Mouse (Mus musculus) MEL (cell line): ENCODE data around the gene Exosc6. TPM values are rescaled to one million over a fixed set of nuclear protein-coding genes. Genes with fewer than 3 reads are reported as not detected.

Source experiments
- DNase-seq: peaks from one replicate; pipeline ENCODE4 v3.0.0; 2011; ENCODE audit warnings: low read depth, low spot score
- H3K27ac ChIP-seq: 2 replicates; pipeline ENCODE4 v1.5.1; 2012; ENCODE audit warnings: low read depth, mild to moderate bottlenecking, control low read depth, low read length, moderate library complexity; ENCODE audit not compliant: control insufficient read depth
- H3K27me3 ChIP-seq, 2 experiments: fragments of 150-350 bp in 1 of 2; sonication (generic) in 1 of 2; 2 replicates each; pipeline ENCODE4 v1.6.1; 2012; ENCODE audit warnings: low read length in 2 of 2, mild to moderate bottlenecking in 2 of 2, improper control_type of control experiment in 1 of 2, moderate library complexity in 1 of 2; ENCODE audit not compliant: insufficient read depth in 2 of 2, control insufficient read depth in 1 of 2
- H3K36me3 ChIP-seq, 2 experiments: 2 replicates each; pipeline ENCODE4 v1.6.1; 2012 to 2014; ENCODE audit warnings: low read length in 2 of 2, improper control_type of control experiment in 1 of 2, inconsistent platforms in 1 of 2, mild to moderate bottlenecking in 1 of 2; ENCODE audit not compliant: insufficient read depth in 2 of 2, control insufficient read depth in 1 of 2
- H3K4me1 ChIP-seq, 2 experiments: fragments of 150-350 bp in 1 of 2; sonication (generic) in 1 of 2; 2 replicates each; pipeline ENCODE4 v1.6.1; 2012; ENCODE audit warnings: low read length in 2 of 2, improper control_type of control experiment in 1 of 2, mild to moderate bottlenecking in 1 of 2; ENCODE audit not compliant: insufficient read depth in 2 of 2, control insufficient read depth in 1 of 2
- H3K4me3 ChIP-seq, 2 experiments: fragments of 150-350 bp in 1 of 2; sonication (generic) in 1 of 2; 2 replicates each; pipeline ENCODE4 v1.5.1; 2012; ENCODE audit warnings: low read depth in 2 of 2, low read length in 2 of 2, mild to moderate bottlenecking in 2 of 2, moderate library complexity in 2 of 2, control low read depth in 1 of 2, improper control_type of control experiment in 1 of 2; ENCODE audit not compliant: control insufficient read depth in 1 of 2, insufficient read depth in 1 of 2
- H3K79me2 ChIP-seq: 2 replicates; pipeline ENCODE4 v1.6.1; 2012; ENCODE audit warnings: mild to moderate bottlenecking, low read length, moderate library complexity; ENCODE audit not compliant: control insufficient read depth, poor library complexity, insufficient read depth
- H3K9ac ChIP-seq: 2 replicates; pipeline ENCODE4 v1.6.1; 2012; ENCODE audit warnings: low read depth, mild to moderate bottlenecking, control low read depth, low read length, moderate library complexity; ENCODE audit not compliant: control insufficient read depth, poor library complexity, severe bottlenecking
- H3K9me3 ChIP-seq: fragments of 150-350 bp; sonication (generic); replicated peaks from 2 replicates; pipeline ENCODE4 v1.6.1; 2012; ENCODE audit warnings: mild to moderate bottlenecking, low read length, improper control_type of control experiment, moderate library complexity; ENCODE audit not compliant: insufficient read depth
- BHLHE40 ChIP-seq: IDR thresholded peaks from 2 replicates; pipeline ENCODE4 v1.6.1; 2012; ENCODE audit warnings: low read depth, mild to moderate bottlenecking, inconsistent platforms, low read length, improper control_type of control experiment, borderline replicate concordance
- CHD2 ChIP-seq: IDR thresholded peaks from 2 replicates; pipeline ENCODE4 v1.6.1; 2011; ENCODE audit warnings: low read length, improper control_type of control experiment
- E2F4 ChIP-seq: IDR thresholded peaks from 2 replicates; pipeline ENCODE4 v1.6.1; 2011; ENCODE audit warnings: low read depth, low read length, improper control_type of control experiment, borderline replicate concordance
- ELF1 ChIP-seq: IDR thresholded peaks from 2 replicates; pipeline ENCODE4 v1.6.1; 2014; ENCODE audit warnings: low read depth, mild to moderate bottlenecking, inconsistent platforms, low read length, improper control_type of control experiment, moderate library complexity
- ETS1 ChIP-seq: IDR thresholded peaks from 2 replicates; pipeline ENCODE4 v1.6.1; 2012; ENCODE audit warnings: low read depth, mild to moderate bottlenecking, inconsistent platforms, low read length, improper control_type of control experiment, moderate library complexity
- GABPA ChIP-seq: IDR thresholded peaks from 2 replicates; pipeline ENCODE4 v1.6.1; 2012; ENCODE audit warnings: low read depth, mild to moderate bottlenecking, inconsistent platforms, low read length, improper control_type of control experiment, moderate library complexity
- GATA1 ChIP-seq: IDR thresholded peaks from 2 replicates; pipeline ENCODE4 v1.6.1; 2011; ENCODE audit warnings: low read depth, low read length, improper control_type of control experiment
- KAT2A ChIP-seq: conservative IDR thresholded peaks from 2 replicates; pipeline ENCODE4 v1.6.1; 2012; ENCODE audit warnings: low read depth, low read length, improper control_type of control experiment, inconsistent platforms
- MAFK ChIP-seq: IDR thresholded peaks from 2 replicates; pipeline ENCODE4 v1.6.1; 2011; ENCODE audit warnings: low read depth, mild to moderate bottlenecking, low read length, improper control_type of control experiment, borderline replicate concordance
- MAZ ChIP-seq: IDR thresholded peaks from 2 replicates; pipeline ENCODE4 v1.6.1; 2012; ENCODE audit warnings: low read depth, mild to moderate bottlenecking, inconsistent platforms, low read length, improper control_type of control experiment
- POLR2A ChIP-seq, 2 experiments: IDR thresholded peaks; 2 replicates each; pipeline ENCODE4 v1.6.1; 2011 to 2012; ENCODE audit warnings: low read length in 2 of 2, mild to moderate bottlenecking in 2 of 2, control low read depth in 1 of 2, improper control_type of control experiment in 1 of 2, low read depth in 1 of 2, moderate library complexity in 1 of 2; ENCODE audit not compliant: control insufficient read depth in 1 of 2, insufficient read depth in 1 of 2, poor library complexity in 1 of 2
- POLR2AphosphoS5 ChIP-seq: IDR thresholded peaks from 2 replicates; pipeline ENCODE4 v1.6.1; 2012; ENCODE audit warnings: low read depth, borderline replicate concordance, mild to moderate bottlenecking, inconsistent platforms, low read length, moderate library complexity, mixed read lengths
- RCOR1 ChIP-seq: IDR thresholded peaks from 2 replicates; pipeline ENCODE4 v1.6.1; 2012; ENCODE audit warnings: low read depth, mild to moderate bottlenecking, inconsistent platforms, low read length, improper control_type of control experiment
- SIN3A ChIP-seq: IDR thresholded peaks from 2 replicates; pipeline ENCODE4 v1.6.1; 2012; ENCODE audit warnings: low read length, improper control_type of control experiment, inconsistent platforms
- TAL1 ChIP-seq: IDR thresholded peaks from 2 replicates; pipeline ENCODE4 v1.6.1; 2012; ENCODE audit warnings: mild to moderate bottlenecking, inconsistent platforms, low read length, moderate library complexity, mixed read lengths
- TBP ChIP-seq: IDR thresholded peaks from 2 replicates; pipeline ENCODE4 v1.8.0; 2011; ENCODE audit warnings: low read depth, low read length, improper control_type of control experiment
- USF2 ChIP-seq, 2 experiments: IDR thresholded peaks; 2 replicates each; pipeline ENCODE4 v1.6.1; 2011 to 2012; ENCODE audit warnings: improper control_type of control experiment in 2 of 2, low read length in 2 of 2, borderline replicate concordance in 1 of 2, inconsistent platforms in 1 of 2, low read depth in 1 of 2, mild to moderate bottlenecking in 1 of 2; ENCODE audit not compliant: insufficient read depth in 1 of 2
- ZKSCAN1 ChIP-seq: IDR thresholded peaks from 2 replicates; pipeline ENCODE4 v1.6.1; 2012; ENCODE audit warnings: low read depth, mild to moderate bottlenecking, inconsistent platforms, low read length, improper control_type of control experiment, moderate library complexity
- ZNF384 ChIP-seq: IDR thresholded peaks from 2 replicates; pipeline ENCODE4 v1.6.1; 2012; ENCODE audit warnings: low read depth, mild to moderate bottlenecking, inconsistent platforms, low read length, improper control_type of control experiment
- polyA plus RNA-seq, 2 experiments: library from polyadenylated mRNA; stranded (reverse) in 1 of 2; unstranded in 1 of 2; fragments of >175 nt in 1 of 2; fragments of >200 nt in 1 of 2; gene quantifications; 2 replicates each; pipeline versions ENCODE4 v1.2.1 to v1.2.4; 2012; ENCODE audit warnings: low replicate concordance in 2 of 2, low read depth in 1 of 2; ENCODE audit not compliant: insufficient read length in 2 of 2, insufficient read depth in 1 of 2, missing spikeins in 1 of 2
- total RNA-seq: library from RNA; depleted of rRNA; stranded (reverse); fragments of 300-350 nt; gene quantifications from 2 replicates; pipeline ENCODE4 v1.2.3, GENCODE M21; 2012

Exosc6 gene
- total and polyA plus RNA-seq, 3 experiments: 8.0 to 26.4 TPM; not detected in 1

- H3K4me1 ChIP-seq: peaks cover 4 to 35% of the 10 kb centered on the region in 2 experiments
- H3K9ac ChIP-seq: peak overlapping the region; percentile 63
- H3K79me2 ChIP-seq: peaks cover 15% of the 10 kb centered on the region
- H3K27ac ChIP-seq: no peak overlapping the region
- no peak for DNase-seq
- H3K36me3 ChIP-seq: peaks cover 0 to 26% of the 10 kb centered on the region in 2 experiments; a peak in 2 of 4 replicates
- TF ChIP-seq ETS1: no peak
- TF ChIP-seq MAZ: 0 out of 2 replicates have a peak, but pooled peaks have one; percentile 23
- TF ChIP-seq, all 39 proteins: peak for 1
- Histone ChIP-seq H3K4me3 (peak overlapping the region; percentile 55 to 85), H3K27me3 (no peaks in the 10 kb centered on the region), H3K9me3 (no peaks in the 10 kb centered on the region)
Observed at GRCm38 (mm10) chr8:111061688-111062071, 5.5 kb downstream of the Exosc6 start.

- Histone ChIP-seq H3K9me3 (no peaks in the 10 kb centered on the region), H3K4me1 (peaks cover 4 to 35% of the 10 kb centered on the region in 2 experiments), H3K27ac (no peak overlapping the region), H3K36me3 (peaks cover 0 to 26% of the 10 kb centered on the region in 2 experiments; a peak in 2 of 4 replicates), H3K27me3 (no peaks in the 10 kb centered on the region), H3K79me2 (peaks cover 10% of the 10 kb centered on the region), H3K9ac (peak overlapping the region; percentile 63), H3K4me3 (peak overlapping the region; percentile 55 to 85)
- peak; percentile 85 for DNase-seq
- peak; percentile 100 for TF ChIP-seq TBP
- TF ChIP-seq CHD2: no peak
- TF ChIP-seq SIN3A: peak; percentile 66
- no peak for TF ChIP-seq ZKSCAN1
- TF ChIP-seq KAT2A: peak; percentile 61; the same call in 1 of the 2 replicates
- peak; percentile 68; the same call in 1 of the 2 replicates for TF ChIP-seq E2F4
- peak; percentile 84 for TF ChIP-seq ELF1
- TF ChIP-seq MAFK: peak; percentile 99
Observed at GRCm38 (mm10) chr8:111062072-111062757, 6.1 kb downstream of the Exosc6 start.

- DNase-seq: peak; percentile 52
- Histone ChIP-seq H3K9me3 (no peaks in the 10 kb centered on the region), H3K4me1 (peaks cover 7 to 33% of the 10 kb centered on the region in 2 experiments), H3K27ac (no peak overlapping the region), H3K9ac (peak overlapping the region; percentile 15; the same call in 1 of the 2 replicates), H3K79me2 (peaks cover 3% of the 10 kb centered on the region), H3K27me3 (no peaks in the 10 kb centered on the region), H3K4me3 (peak overlapping the region; percentile 2 to 4; a peak in 3 of 4 replicates), H3K36me3 (peaks cover 0 to 20% of the 10 kb centered on the region in 2 experiments; a peak in 2 of 4 replicates)
- TF ChIP-seq TAL1 (no peak), POLR2A (IDR thresholded peaks at IDR 0.05; ENCODE audit: control insufficient read depth in 1 of 2, insufficient read depth in 1 of 2, low read depth in 1 of 2, low read length in 2 of 2, poor library complexity in 1 of 2) (no peak), GABPA (no peak), RCOR1 (no peak), POLR2AphosphoS5 (no peak), CHD2 (no peak), BHLHE40 (no peak), ZNF384 (no peak), GATA1 (no peak), USF2 (IDR thresholded peaks at IDR 0.05; ENCODE audit: borderline replicate concordance in 1 of 2, insufficient read depth in 1 of 2, low read depth in 1 of 2, low read length in 2 of 2) (no peak)
- TF ChIP-seq, all 39 proteins: peak for 0
Observed at GRCm38 (mm10) chr8:111062893-111063292, 6.8 kb downstream of the Exosc6 start.
